Mouse (Mus musculus): ENCODE data around the gene Olfr890. TPM values are rescaled to one million over a fixed set of nuclear protein-coding genes. Genes with fewer than 3 reads are reported as not detected.
"Not testable (repeated sequence)": the region's sequence is repeated elsewhere in the genome, so short reads cannot be mapped to it uniquely, and the experiment has no call there.

Gene Olfr890
- not detected for total RNA-seq (2021)
- long read RNA-seq, experiment 1 = 0 reads
- long read RNA-seq, experiment 2 = 0 reads

DNA sequence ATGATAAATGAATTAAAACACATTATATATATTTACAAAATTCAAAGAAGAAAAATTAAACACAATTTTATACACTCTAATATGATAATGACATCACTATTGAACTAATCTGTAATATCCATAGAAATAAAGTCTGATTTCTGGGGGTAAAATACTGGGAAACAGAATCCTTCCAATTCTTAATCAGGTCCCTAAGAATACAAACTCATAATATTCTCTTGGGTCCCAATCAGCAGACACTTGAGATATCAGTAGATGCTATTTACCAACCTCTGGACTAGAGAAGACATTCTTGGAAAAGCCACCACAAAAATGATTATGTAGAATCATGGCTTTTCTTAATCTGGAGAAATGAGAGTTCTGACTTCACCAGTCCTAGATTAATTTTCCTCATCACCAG, at the start of gene Olfr890:
TSS of gene Olfr890 (plus strand) at position 301 of the 400 bp plus-strand sequence.
- no peak for DNase-seq (ENCODE audit: extremely low spot score in 1 of 2, low spot score in 2 of 2)
- no peak for TF ChIP-seq CTCF (IDR thresholded peaks at IDR 0.05)
- Histone ChIP-seq H3K4me3 (no peak within 1 kb of the TSS), H3K27ac (no peak within 1 kb of the TSS)
- intact Hi-C loops (cut with DNase I) = no loop called here

DNA sequence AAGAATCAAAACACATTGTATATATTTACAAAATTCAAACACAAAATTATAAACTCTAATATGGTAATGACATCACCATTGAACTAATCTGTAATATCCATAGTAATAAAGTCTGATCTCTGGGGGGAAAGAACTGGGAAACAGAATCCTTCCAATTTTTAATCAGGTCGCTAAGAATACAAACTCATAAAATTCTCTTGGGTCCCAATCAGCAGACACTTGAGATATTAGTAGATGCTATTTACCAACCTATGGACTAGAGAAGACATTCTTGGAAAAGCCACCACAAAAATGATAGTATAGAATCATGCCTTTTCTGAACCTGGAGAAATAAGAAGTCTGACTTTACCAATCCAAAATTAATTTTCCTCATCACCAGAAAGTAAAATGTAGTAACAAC, 34.5 kb upstream of the Olfr890 start, which contains the start of gene Olfr888:
TSS of gene Olfr888 (plus strand) at position 301 of the 400 bp plus-strand sequence.
- Histone ChIP-seq H3K4me3 (no peak within 1 kb of the TSS), H3K27ac (no peak within 1 kb of the TSS)
- DNase-seq (ENCODE audit: extremely low spot score in 1 of 2, low spot score in 2 of 2) = no peak
- no peak for TF ChIP-seq CTCF (IDR thresholded peaks at IDR 0.05)
- intact Hi-C loops (cut with DNase I) = no loop called here

DNA sequence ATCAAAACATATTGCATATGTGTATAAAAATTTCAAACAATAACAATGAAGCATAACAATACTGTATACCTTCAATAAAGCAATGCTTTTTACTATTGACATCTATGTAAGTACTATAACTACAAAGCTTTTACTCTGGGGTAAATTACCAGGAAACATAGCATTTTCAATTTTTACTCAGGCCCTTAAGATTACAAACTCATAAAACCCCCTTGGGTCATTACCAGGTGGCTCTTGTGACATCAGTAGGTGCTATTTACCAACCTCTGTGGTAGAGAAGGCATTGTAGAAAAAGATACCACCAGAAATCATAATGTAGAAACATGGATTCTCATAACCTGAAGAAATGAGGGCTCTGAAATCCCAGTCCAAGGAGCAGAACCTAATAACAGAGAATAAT, 27.4 kb upstream of the Olfr890 start, which contains the start of gene Olfr889:
TSS of gene Olfr889 (plus strand) at position 301 of the 400 bp plus-strand sequence.
- intact Hi-C loops (cut with DNase I) = no loop called here
- no peak within 1 kb of the TSS for H3K27ac ChIP-seq
- no peak for DNase-seq (ENCODE audit: extremely low spot score in 1 of 2, low spot score in 2 of 2)
- TF ChIP-seq CTCF (IDR thresholded peaks at IDR 0.05) = no peak
- H3K4me3 ChIP-seq = no peak within 1 kb of the TSS

DNA sequence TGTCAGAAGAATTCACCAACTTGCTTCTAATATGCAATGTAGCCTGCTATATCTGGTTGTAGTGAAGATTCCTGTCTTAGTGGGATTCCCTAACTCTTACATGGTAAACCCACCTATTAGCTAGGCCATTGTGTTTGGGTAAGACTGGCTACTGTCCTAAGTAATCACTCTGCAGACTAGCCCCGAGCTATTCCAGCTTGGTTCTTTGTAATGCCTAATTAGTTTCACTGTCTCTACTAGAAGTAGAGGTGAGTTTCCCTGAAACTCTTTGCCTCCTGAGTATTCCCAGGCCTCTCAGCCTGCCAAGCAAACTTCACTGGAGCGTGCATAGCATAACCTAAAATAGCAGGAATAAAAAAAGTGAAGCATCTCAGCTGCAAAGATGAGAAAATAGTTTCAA, 26.0 kb downstream of the Olfr890 start:
- H3K4me3 ChIP-seq; H3K27ac ChIP-seq; DNase-seq (ENCODE audit: extremely low spot score in 1 of 2, low spot score in 2 of 2); intact Hi-C loops (cut with DNase I): not testable (repeated sequence)

DNA sequence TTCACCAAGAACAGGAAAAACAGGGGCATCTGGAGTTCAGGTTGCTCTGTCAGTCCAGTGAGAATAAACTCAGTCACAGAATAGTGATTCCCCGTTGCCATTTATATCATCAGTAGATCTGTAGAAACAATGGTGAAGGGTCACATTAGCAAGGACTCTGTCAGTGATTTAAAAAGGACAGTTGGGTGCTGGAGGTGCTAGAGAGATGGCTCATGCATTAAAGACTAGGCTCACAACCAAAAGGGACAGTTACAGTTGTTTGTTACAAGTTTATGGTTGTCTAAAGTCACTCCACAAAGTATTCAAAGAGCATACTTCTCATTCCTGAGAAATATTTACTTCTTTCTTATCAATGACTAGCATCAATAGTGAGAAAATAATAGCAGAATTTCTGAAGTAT, 38.4 kb downstream of the Olfr890 start, which contains the start of gene Olfr891:
TSS of gene Olfr891 (minus strand) at position 101 of the 400 bp plus-strand sequence.
- no peak for DNase-seq (ENCODE audit: extremely low spot score in 1 of 2, low spot score in 2 of 2)
- H3K4me3 ChIP-seq = no peak within 1 kb of the TSS
- H3K27ac ChIP-seq = no peak within 1 kb of the TSS
- intact Hi-C loops (cut with DNase I) = no loop called here
- no peak for TF ChIP-seq CTCF (IDR thresholded peaks at IDR 0.05)

Other genes starting within 250 kb of the Olfr890 start
- gene Olfr145, start 245.8 kb upstream of the Olfr890 start, total RNA-seq (2021) = under 1 TPM; 0.05 to 0.07 TPM
- gene Olfr878, start 224.7 kb upstream of the Olfr890 start, total RNA-seq (2021) = under 1 TPM; 0.23 to 0.36 TPM
- under 1 TPM; 0.26 to 0.34 TPM for gene Olfr881, start 150.7 kb upstream of the Olfr890 start, total RNA-seq (2021)
- not detected for gene Olfr883, start 116.7 kb upstream of the Olfr890 start, total RNA-seq (2021)
- gene Olfr884, start 96.0 kb upstream of the Olfr890 start, total RNA-seq (2021) = not detected
- not detected for gene Olfr885, start 81.2 kb upstream of the Olfr890 start, total RNA-seq (2021)
- gene Olfr887, start 58.4 kb upstream of the Olfr890 start, total RNA-seq (2021) = not detected
- gene Olfr888, start 34.4 kb upstream of the Olfr890 start, total RNA-seq (2021) = not detected
- not detected for gene Olfr889, start 27.3 kb upstream of the Olfr890 start, total RNA-seq (2021)
- gene Olfr891, start 38.3 kb downstream of the Olfr890 start, total RNA-seq (2021) = not detected
- gene Olfr893, start 65.8 kb downstream of the Olfr890 start, total RNA-seq (2021) = not detected
- not detected for gene Olfr894, start 75.5 kb downstream of the Olfr890 start, total RNA-seq (2021)
- gene Olfr143, start 110.3 kb downstream of the Olfr890 start, total RNA-seq (2021) = not detected
- gene Olfr895, start 125.3 kb downstream of the Olfr890 start, total RNA-seq (2021) = not detected
- not detected for gene Olfr896-ps1, start 148.6 kb downstream of the Olfr890 start, total RNA-seq (2021)
- gene Olfr25, start 186.5 kb downstream of the Olfr890 start, total RNA-seq (2021) = not detected
- not detected for gene Olfr898, start 205.9 kb downstream of the Olfr890 start, total RNA-seq (2021)
- gene Olfr250, start 224.4 kb downstream of the Olfr890 start, total RNA-seq (2021) = not detected
- gene Olfr251, start 234.6 kb downstream of the Olfr890 start, total RNA-seq (2021) = not detected

All from left cerebral cortex, adult 2 months (tissue).